Mouse (Mus musculus) lung, embryonic 14.5 days (tissue): ENCODE measurements around the gene Gramd2. TPM values are rescaled to one million over a fixed set of nuclear protein-coding genes. Genes with fewer than 3 reads are reported as not detected.

Experiments
- ATAC-seq: fragments of 200-750 bp; cut with Nextera tagmentation; 2 replicates; pipeline ENCODE4 v1.8.0; 2017; ENCODE audit warnings: mild to moderate bottlenecking, moderate TSS enrichment, moderate library complexity; ENCODE audit not compliant: insufficient read depth
- DNase-seq: peaks from one replicate; pipeline ENCODE4 v3.0.0-alpha.2; 2015
- H3K27ac ChIP-seq: fragments of 300-500 bp; sonication (generic); 2 replicates; pipeline ENCODE4 v1.5.1; 2014; ENCODE audit warnings: low read depth, mild to moderate bottlenecking, moderate library complexity
- H3K27me3 ChIP-seq: fragments of 300-500 bp; sonication (generic); 2 replicates; pipeline ENCODE4 v1.6.1; 2014; ENCODE audit warnings: low read length, control low read depth; ENCODE audit not compliant: insufficient read depth
- H3K36me3 ChIP-seq: fragments of 300-500 bp; sonication (generic); 2 replicates; pipeline ENCODE4 v1.6.1; 2014; ENCODE audit warnings: control low read depth; ENCODE audit not compliant: insufficient read depth
- H3K4me1 ChIP-seq: fragments of 300-500 bp; sonication (generic); 2 replicates; pipeline ENCODE4 v1.6.1; 2014; ENCODE audit warnings: antibody characterized with exemption, control low read depth; ENCODE audit not compliant: insufficient read depth
- H3K4me2 ChIP-seq: fragments of 300-500 bp; sonication (generic); 2 replicates; pipeline ENCODE4 v1.6.1; 2014; ENCODE audit warnings: mild to moderate bottlenecking
- H3K4me3 ChIP-seq: fragments of 300-500 bp; sonication (generic); 2 replicates; pipeline ENCODE4 v1.5.1; 2014; ENCODE audit warnings: low read depth, low read length
- H3K9ac ChIP-seq: fragments of 300-500 bp; sonication (generic); 2 replicates; pipeline ENCODE4 v1.6.1; 2014
- H3K9me3 ChIP-seq: fragments of 300-500 bp; sonication (generic); 2 replicates; pipeline ENCODE4 v1.6.1; 2016; ENCODE audit warnings: low read depth, low read length, control low read depth
- CTCF ChIP-seq: IDR thresholded peaks from 2 replicates; pipeline ENCODE4 v1.5.1; 2016; ENCODE audit warnings: antibody characterized with exemption, low read depth
- WGBS: fragments of 180-500 bp; shearing (Covaris S2); extraction: QIAGEN DNeasy Blood & Tissue Kit; methylation state at CpG from one replicate; pipeline ENCODE4 v1.1.7; 2014; 5-methylcytosine and 5-hydroxymethylcytosine counted together
- polyA plus RNA-seq: library from polyadenylated mRNA; unstranded; fragments of >200 nt; fragmentation: Nextera tagmentation; extraction: Ambion mirVana; gene quantifications from 2 replicates; pipeline ENCODE4 v1.2.1, GENCODE M21; 2014

The Gramd2 gene
- polyA plus RNA-seq, 1 experiment from 2014 or later: 3.1 TPM

GRCm38 (mm10) chr9:59655958-59656634 lies 23.8 kb upstream of the Gramd2 start, which contains the start of gene Pkm:
Pkm (plus strand) TSS chr9:59656368.
- peak within 1 kb of the TSS; percentile 63 for H3K4me2 ChIP-seq
- DNase-seq (peak; percentile 99), ATAC-seq (peak; percentile 91)
- under 1% methylated on average over 46 of the region's 46 CpGs for WGBS
- no peaks in the 10 kb centered on the region for H3K27me3 ChIP-seq
- peak within 1 kb of the TSS; percentile 87 for H3K4me3 ChIP-seq
- peak within 1 kb of the TSS; percentile 90 for H3K9ac ChIP-seq
- H3K9me3 ChIP-seq: no peaks in the 10 kb centered on the region
- H3K27ac ChIP-seq: peak within 1 kb of the TSS; percentile 98
- H3K36me3 ChIP-seq: peaks cover 21% of the 10 kb centered on the region
- peak; percentile 33 for TF ChIP-seq CTCF
- H3K4me1 ChIP-seq: peaks cover 13% of the 10 kb centered on the region; the same call in 1 of the 2 replicates

GRCm38 (mm10) chr9:59656635-59657617 lies 23.0 kb upstream of the Gramd2 start:
- Histone ChIP-seq H3K27me3 (no peaks in the 10 kb centered on the region), H3K27ac (peak overlapping the region; percentile 98), H3K4me3 (peak overlapping the region; percentile 87), H3K36me3 (peaks cover 23% of the 10 kb centered on the region), H3K4me1 (peaks cover 13% of the 10 kb centered on the region; the same call in 1 of the 2 replicates), H3K9ac (peak overlapping the region; percentile 90), H3K9me3 (no peaks in the 10 kb centered on the region), H3K4me2 (peak overlapping the region; percentile 63)
- DNase-seq (peak; percentile 90), ATAC-seq (peak; percentile 16)
- TF ChIP-seq CTCF: peak; percentile 71
- under 1% methylated on average over 65 of the region's 65 CpGs for WGBS

GRCm38 (mm10) chr9:59658146-59658545 lies 21.8 kb upstream of the Gramd2 start:
- Histone ChIP-seq H3K36me3 (peaks cover 33% of the 10 kb centered on the region), H3K9ac (peak overlapping the region; percentile 90), H3K27me3 (no peaks in the 10 kb centered on the region), H3K4me3 (peak overlapping the region; percentile 87), H3K9me3 (no peaks in the 10 kb centered on the region), H3K4me1 (peaks cover 13% of the 10 kb centered on the region; the same call in 1 of the 2 replicates), H3K27ac (peak overlapping the region; percentile 98), H3K4me2 (peak overlapping the region; percentile 63)
- DNase-seq (no peak), ATAC-seq (no peak)
- TF ChIP-seq CTCF: no peak
- 2% methylated on average over 4 of the region's 4 CpGs for WGBS

- peak; percentile 90 for TF ChIP-seq CTCF
- Histone ChIP-seq H3K36me3 (peaks cover 44% of the 10 kb centered on the region), H3K27me3 (no peaks in the 10 kb centered on the region), H3K4me3 (peak overlapping the region; percentile 87), H3K4me1 (peaks cover 13% of the 10 kb centered on the region; the same call in 1 of the 2 replicates), H3K9me3 (no peaks in the 10 kb centered on the region), H3K4me2 (peak overlapping the region; percentile 63), H3K9ac (peak overlapping the region; percentile 7; the same call in 1 of the 2 replicates), H3K27ac (peak overlapping the region; percentile 69)
- 21% methylated on average over 14 of the region's 14 CpGs for WGBS
- peak; percentile 46 for ATAC-seq
- DNase-seq: peak; percentile 97
These were observed 20.6 kb upstream of the Gramd2 start for GRCm38 (mm10) chr9:59659036-59660026.

- ATAC-seq: no peak
- WGBS: 54% methylated on average over 10 of the region's 10 CpGs
- Histone ChIP-seq H3K4me3 (peak overlapping the region; percentile 87; the same call in 1 of the 2 replicates), H3K9me3 (no peaks in the 10 kb centered on the region), H3K27ac (peak overlapping the region; percentile 68), H3K9ac (peak overlapping the region; percentile 23; the same call in 1 of the 2 replicates), H3K27me3 (no peaks in the 10 kb centered on the region), H3K4me1 (peaks cover 13% of the 10 kb centered on the region; the same call in 1 of the 2 replicates), H3K36me3 (peaks cover 55% of the 10 kb centered on the region), H3K4me2 (peak overlapping the region; percentile 63)
- DNase-seq: peak; percentile 36
- TF ChIP-seq CTCF: no peak
These were observed 19.5 kb upstream of the Gramd2 start for GRCm38 (mm10) chr9:59660421-59660820.
